Mouse (Mus musculus): Measurements from ENCODE around the gene 4930558K02Rik. TPM values are rescaled to one million over a fixed set of nuclear protein-coding genes. Genes with fewer than 3 reads are reported as not detected.

4930558K02Rik gene
- total RNA-seq (2021) = not detected
- long read RNA-seq, experiment 1 = 0 reads
- long read RNA-seq, experiment 2 = 0 reads

DNA sequence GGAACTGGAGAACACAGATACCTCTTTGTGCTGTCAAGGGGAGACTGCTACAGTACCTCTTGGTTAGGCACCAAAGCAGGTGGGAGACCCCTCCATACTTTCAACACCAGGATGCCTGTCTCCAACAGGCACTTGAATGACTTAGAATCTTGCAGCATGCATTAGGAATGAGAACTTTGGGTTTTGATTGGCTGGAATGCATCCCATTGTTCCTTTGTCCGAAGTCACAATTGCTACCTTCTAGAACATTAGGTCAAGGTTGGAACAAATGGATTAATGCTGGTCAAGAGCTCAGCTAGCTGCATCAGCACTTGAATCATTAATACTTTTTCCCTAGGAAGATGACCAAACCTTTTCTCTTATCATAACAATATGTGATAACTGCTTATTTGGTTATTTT, at the start of gene 4930558K02Rik:
4930558K02Rik (minus strand) TSS at position 101 of the 400 bp plus-strand sequence.
- intact Hi-C loops (cut with DNase I) = loop anchor here (5.0 kb wide), 1 partner anchor 232 kb away; no protein-coding TSS in a partner anchor

DNA sequence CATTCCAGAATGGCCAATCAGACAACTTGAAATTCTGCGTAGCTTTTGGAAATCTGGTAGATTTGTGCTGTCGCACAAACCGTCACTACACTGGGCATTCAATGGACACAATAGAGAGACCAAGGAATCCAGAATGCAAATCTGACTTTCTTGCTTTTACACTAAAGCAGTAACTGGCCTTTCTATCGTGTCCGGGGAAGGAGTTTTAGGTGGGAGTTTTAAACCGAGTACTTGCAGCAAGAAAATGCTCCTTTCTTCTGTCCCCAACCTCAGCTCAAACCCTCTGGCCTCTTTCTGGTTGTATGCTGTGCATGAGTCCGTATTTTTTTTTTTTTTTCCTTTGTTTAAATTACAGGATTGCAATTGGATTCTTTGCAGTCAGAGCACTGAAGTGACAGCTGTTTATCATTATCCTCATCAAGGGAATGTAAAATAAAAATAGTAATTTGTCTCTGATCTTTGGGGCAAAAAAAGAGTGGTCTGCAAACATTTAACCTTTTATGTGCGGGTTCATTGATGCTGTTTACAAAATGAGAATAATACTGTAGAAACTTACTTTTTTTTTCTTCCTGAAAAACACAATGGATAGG, 44.3 kb upstream of the 4930558K02Rik start:
- intact Hi-C loops (cut with DNase I) = no loop called here
- no peak for DNase-seq (ENCODE audit: low spot score in 2 of 2)

More for the DNA sequence above, at the start of gene 4930558K02Rik:
- DNase-seq (ENCODE audit: low spot score in 2 of 2) = no peak

DNA sequence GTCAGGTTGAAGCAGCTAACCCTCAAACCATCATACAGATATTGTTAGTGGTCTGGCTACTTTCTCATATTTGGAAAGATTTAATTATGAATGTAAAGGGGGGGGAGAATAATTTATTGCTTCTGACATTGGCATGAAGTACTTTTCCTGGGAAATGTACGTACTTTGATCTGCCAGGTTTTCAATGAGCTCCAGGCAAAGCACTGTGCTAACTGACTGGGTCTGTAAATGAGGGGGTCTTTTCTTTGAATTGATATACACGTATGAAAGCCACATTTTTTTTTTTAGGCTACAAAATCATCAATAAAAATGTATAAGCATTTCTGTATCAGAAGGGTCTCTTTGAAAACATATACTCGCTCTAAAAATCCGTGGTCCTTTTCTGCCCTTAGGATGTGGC, 41.3 kb upstream of the 4930558K02Rik start:
- intact Hi-C loops (cut with DNase I) = no loop called here
- no peak for DNase-seq (ENCODE audit: low spot score in 2 of 2)

DNA sequence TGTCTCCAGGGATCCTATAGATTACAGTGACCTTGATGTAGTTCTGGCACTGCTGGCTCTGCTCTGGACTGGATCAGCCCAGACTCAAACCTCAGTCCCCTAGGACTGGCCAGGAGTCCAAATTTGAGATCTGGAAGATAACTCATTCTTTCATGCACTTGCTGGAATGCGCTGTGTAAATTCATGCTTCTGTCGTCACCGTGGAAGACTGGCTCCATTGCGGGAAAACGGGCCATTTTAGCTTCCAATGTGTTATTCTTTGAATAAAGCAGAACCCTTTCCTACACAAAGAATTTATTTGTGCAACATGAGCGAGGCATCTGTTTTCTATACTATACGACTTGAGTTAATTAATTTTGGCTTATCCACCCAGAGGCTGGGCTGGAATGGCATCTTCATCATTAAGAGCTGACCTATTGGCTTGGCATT, 40.9 kb upstream of the 4930558K02Rik start:
- intact Hi-C loops (cut with DNase I) = no loop called here
- DNase-seq (ENCODE audit: low spot score in 2 of 2) = no peak

DNA sequence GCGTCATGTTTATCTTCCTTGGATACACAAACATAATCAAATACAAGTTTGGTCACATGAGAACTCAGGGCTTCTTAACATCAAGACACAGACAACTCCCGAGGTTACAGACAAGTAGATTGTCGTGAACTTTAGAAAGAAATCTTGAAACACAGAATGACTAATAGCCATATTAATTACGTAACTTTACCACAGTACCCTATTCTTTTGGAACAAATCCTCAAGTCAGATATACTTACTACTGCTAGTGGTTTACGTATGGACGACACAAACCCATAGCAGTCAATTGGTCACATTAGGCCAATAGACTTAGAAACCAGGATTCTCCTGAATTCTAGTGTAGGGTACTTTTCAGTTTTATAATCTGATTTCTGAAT, 39.2 kb upstream of the 4930558K02Rik start:
- no peak for DNase-seq (ENCODE audit: low spot score in 2 of 2)
- intact Hi-C loops (cut with DNase I) = no loop called here

DNA sequence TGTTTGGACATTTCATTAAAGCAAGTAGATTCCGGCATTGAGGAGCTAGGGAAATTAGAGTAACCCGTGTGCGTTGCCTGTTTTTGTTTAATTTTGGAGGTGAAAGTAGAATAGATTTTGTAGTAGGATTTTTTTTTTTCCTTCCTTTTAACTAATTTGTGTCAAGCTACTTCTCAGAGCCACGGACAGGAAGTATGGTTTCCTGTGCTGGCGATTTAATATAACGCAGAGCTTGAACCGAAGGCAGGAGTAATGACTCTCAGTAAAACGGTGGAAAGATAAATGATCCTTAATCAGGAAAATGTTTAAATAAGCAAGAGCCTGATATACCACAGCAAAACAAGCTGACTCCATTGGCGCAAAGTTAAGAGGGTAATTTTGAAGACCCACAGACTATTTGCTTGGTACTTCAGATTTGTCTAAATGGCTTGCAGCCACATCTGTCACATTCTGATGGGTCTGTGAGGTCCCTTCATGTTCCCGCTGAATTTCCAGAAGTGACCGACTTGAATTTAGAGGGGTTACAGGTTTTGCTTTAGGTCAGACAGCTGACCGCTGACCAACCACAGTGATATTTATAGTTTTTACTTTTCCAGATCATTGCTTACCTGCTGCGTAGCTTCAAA, 38.7 kb upstream of the 4930558K02Rik start:
- DNase-seq (ENCODE audit: low spot score in 2 of 2) = no peak
- intact Hi-C loops (cut with DNase I) = no loop called here

DNA sequence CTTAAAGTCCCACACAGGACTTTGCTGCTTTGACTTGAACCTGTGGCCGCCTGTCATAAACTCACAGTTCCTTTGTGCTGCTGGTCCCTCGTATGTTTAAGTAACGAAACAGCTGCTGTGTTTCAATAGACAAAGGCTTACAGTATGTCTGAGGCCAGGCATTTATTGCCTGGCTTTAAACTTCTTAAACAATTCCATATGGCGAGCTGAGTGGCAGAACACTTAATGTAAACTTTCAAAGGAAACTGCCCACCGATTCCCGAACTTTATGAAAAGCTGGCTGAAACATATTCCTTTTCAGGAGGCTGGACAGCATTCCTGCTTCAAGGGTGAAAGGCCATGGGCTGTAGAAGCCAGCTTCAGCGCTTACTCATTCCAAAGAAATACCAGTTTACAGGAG, 37.5 kb upstream of the 4930558K02Rik start:
- no peak for DNase-seq (ENCODE audit: low spot score in 2 of 2)
- intact Hi-C loops (cut with DNase I) = no loop called here

DNA sequence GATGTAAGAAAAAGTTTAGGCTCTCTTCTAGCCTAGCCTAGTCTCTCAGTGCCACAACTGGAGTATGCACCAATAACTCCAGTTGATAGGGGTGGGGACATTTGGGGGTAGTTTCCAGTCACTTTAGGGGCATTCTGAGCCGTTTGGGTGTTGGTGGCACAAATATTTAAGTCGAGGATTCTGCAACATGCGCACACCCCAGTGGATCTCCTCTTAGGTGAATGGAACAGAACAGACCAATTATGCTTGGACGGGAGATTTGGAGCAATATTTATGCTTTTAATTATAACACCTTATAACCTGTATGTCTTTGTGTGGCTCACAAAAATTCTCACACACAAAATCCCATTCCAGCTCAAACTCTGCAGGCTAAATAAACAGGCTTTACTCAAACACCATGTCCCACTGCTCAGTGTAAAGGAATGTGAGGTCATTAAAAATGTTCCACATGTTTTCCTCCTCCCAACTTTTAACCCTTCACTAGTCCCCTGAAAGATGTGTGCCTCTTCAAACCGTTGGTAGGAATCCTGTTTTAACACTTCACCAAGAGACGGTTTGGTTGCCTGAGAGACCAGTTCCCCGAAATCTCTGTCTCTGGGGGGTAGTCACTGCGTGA, 35.9 kb upstream of the 4930558K02Rik start:
- no peak for DNase-seq (ENCODE audit: low spot score in 2 of 2)
- intact Hi-C loops (cut with DNase I) = no loop called here

DNA sequence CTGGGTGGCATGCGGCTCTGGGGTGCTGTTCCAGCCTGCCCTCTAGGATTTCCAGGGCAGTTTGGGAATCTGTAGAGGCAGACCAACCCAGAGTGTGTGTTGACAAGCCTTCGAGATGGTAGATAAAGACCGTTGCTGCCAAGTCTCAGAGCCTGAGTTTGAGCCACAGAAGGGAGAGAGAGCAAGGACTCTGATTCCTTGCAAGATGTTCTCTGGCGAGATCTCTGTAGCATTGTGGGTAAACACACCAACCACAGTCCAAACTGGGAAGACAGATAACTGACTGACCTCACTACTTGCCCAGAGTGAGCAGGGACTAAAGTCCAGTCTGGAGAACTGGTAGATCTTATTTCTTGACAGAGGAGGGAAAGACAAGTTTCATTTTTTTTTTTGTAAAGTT, 34.1 kb upstream of the 4930558K02Rik start:
- DNase-seq (ENCODE audit: low spot score in 2 of 2) = no peak
- intact Hi-C loops (cut with DNase I) = no loop called here

DNA sequence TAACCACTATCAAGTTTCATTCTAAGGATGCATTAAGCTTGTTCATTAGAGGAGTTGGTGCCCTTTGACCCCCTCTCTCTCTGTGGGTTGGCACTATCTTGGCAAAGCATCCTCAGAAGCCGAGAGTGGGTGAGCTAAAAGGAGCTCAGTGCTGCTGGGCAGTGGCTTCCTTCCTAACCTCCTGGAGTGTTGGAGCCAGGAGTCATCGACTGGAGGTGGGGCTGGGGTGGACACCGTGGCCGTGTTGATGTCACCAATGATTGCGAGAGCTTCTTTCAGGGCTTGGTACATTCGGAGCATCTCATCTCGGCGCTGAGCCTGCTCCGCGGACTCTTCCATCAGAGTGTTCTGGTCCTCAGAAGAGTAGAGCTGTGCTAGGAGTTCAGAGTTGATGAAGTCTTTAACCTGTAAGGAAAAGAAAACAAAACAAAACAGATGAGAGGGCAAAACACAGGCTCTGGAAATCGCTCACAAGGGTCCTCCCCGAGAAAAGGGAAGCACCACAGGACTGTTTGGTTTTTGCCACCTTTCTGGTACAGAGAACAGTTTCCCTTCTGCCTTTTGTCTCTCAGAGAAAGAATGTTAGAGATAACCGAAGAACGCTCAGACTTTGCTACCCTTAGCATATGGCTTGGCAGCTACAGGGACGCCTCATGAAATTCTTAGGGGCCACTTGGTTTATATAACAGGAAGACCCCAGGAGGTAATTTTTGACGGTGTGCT, 32.2 kb upstream of the 4930558K02Rik start:
- no peak for DNase-seq (ENCODE audit: low spot score in 2 of 2)
- intact Hi-C loops (cut with DNase I) = no loop called here

DNA sequence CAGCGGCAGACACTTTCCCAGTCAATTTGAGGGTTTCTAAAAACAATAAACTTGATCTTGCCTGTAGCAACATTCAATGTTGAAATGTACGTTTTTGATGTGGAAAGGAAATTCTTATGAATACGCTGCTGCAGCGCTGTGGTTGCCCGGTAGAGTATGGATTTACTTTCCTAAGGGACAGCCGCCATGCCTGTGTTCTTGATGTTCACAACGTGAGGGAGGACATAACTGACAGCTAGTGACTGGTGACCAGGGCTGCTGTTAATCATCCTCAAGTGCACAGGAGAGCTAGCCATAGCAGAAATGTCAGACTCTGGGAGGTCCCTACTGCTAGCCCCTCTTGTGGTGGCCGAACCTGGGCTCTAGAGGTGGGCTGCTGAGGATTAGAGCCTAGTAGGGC, 29.6 kb upstream of the 4930558K02Rik start:
- intact Hi-C loops (cut with DNase I) = no loop called here

DNA sequence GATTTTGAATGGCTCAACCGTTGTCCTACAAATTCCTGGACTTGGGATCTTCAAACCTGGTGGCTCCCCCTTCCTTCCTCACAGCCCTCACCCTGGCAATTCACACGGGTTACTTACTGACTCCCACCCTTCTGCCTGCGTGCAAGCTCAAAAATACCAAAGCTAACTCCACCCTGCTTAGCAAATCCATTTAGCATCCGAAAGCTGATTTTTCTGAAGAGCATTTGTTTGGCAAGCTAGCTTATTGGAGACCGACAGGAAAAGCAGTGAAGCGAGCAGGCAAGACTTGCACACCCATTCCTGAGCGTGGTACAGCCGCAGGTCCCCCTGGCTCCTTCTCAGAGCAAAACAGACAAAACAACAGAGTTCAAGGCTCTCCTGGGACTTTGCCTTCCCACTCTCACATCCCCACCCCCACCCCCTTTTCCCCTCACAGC, 29.2 kb upstream of the 4930558K02Rik start:
- intact Hi-C loops (cut with DNase I) = no loop called here
- DNase-seq (ENCODE audit: low spot score in 2 of 2) = peak in 1 of 2 experiments; percentile 8

More for the DNA sequence above, 29.6 kb upstream of the 4930558K02Rik start:
- no peak for DNase-seq (ENCODE audit: low spot score in 2 of 2)

DNA sequence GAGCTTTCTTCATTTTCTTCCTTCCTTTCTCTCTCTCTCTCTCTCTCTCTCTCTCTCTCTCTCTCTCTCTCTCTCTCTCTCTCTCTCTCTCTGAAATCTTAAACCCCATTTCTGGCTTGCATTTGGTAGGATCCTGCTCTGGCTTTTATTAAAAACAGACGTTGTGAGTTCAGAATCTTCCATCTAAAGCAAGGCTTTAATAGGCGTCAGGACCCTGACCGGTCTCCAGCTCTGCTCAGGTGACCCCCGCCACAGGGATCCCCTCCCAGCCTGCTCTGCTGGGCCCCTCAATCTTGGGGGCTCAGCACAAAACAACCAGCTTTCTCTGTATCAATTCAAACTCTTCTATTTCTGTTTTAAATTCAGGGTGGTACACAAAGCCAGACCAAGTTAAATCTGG, 28.8 kb upstream of the 4930558K02Rik start:
- no peak for DNase-seq (ENCODE audit: low spot score in 2 of 2)
- intact Hi-C loops (cut with DNase I) = no loop called here

DNA sequence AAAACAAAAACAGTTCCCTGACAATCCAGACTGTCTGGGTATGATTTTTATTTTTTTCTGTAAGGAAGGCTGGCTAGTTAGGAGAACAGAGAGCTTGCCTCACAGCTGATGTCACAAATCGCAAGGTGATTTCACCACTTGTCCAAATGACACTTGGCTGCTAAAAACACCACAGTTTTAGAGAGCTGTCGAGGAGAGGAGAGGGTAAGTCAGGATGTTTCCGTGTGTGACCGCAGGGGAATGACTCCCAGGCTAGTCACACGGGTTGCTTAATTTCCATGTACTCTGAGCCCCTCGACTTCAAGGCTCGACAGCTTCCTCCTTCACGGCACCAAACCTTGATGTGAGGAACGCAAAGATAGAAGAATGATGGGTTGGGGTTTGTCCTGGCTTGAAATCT, 26.7 kb upstream of the 4930558K02Rik start:
- intact Hi-C loops (cut with DNase I) = no loop called here
- DNase-seq (ENCODE audit: low spot score in 2 of 2) = no peak

DNA sequence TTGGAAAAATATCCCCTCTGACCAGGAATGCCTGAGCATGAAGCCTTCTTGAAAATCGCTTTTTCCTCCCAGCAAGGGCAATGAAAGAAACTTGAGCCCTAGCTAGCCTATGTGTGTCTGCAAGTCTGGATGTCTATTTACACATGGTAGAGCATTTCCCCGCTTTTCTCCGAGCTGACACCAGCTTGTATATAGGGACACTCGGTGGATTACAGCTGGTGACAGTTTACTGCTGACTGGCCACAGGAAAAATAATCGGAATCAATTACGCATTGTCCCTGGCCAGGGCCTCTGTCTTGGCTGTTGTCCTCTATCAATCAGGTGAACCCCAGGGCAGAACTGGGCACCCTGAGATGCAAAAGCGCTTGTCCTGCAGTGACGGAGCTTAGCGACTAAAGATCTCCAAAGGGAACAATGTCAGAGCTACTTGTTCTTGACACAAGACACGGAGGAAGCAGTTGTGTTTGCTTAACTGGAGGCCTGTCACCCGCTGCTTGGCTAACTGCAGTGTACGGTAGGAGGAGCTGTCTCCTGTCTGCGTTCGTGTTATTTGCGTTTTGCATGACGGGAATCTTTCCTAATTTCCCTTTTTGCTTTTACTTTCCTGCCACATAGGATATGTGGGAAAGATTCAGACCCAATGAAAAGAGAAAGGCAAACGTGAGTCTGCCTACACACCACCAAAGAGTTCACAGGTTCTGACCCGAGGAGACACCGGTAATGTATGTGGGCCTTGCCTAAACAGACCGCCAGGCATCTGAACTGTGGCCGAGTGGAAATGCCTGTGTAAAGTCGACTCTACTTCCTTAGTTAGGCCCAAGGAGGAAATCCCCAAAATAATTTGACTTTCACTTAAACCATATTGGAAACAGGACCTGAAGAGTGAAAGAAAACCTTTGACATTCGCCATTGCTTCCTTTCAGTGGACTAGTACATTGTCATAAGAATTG, 25.7 kb upstream of the 4930558K02Rik start:
- peak in 1 of 2 experiments; percentile 23 for DNase-seq (ENCODE audit: low spot score in 2 of 2)
- intact Hi-C loops (cut with DNase I) = no loop called here

DNA sequence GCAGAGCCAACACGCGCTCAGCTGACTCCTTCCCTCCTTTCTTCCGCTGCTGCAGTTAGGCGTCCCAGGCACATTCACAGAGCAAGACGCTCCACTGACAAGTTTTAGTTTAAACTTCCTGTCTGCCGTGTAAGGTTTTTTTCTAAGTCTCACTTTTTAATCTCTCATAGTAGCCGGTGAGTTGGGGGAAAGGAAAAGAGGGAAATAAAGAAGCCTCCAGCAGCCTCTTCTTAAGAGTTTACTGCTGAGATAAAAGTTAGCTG, 25.0 kb upstream of the 4930558K02Rik start:
- no peak for DNase-seq (ENCODE audit: low spot score in 2 of 2)
- intact Hi-C loops (cut with DNase I) = no loop called here

DNA sequence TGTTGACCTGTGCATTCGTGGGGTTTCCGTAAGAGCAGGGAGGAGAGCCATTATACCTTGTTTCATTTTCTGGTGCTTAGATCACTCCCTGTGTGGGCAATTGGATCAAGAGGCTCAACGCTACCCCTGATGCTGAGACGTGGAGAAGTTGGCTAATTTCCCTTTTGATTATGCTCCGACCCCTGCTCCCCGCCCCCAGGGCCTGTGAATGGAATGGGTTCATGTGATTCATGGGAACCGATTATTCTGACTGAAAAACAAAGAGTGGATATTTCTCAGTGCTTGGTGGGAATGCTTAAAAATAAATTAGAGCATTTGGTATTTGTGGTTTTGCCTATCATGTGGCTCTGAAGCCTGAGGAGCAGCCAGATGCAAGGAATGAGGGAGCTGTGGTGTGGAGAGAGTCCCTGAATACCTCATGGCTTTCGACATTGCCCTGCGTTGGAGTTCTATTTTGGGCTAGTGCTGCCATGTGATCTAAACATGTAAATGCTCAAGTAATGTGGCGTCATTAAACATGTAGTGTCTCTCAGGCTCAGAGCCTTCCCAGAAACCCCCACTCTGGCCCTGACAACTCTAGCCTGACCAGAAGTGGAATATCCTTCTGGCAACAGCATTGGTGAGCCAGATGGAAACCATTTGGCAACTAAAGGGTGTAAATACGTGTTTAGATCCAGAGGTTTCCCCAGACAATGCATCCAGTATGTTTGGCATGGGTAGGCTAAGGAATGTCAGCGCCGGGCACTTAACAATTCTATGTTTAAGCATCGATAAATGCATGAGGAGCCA, 24.5 kb upstream of the 4930558K02Rik start:
- DNase-seq (ENCODE audit: low spot score in 2 of 2) = no peak
- intact Hi-C loops (cut with DNase I) = no loop called here

DNA sequence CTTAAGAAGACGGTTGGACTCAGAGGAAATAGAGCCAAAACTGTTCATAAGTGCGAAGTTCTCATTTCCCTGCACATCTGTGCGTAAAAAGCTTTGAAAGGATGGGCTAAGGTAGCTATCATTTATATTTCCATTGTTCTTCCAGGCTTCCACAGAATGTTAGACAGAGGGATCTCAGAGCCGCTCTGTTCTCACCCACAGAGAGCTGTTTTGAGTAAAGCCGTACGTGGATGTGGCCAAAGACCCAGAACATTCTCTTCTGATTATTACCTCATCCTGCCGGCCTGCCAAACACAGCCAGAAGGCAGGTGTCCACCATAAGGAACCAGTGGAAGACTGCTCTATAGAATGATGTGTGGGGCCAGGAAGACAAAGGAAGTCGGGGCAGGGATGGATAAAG, 21.9 kb upstream of the 4930558K02Rik start:
- intact Hi-C loops (cut with DNase I) = no loop called here
- no peak for DNase-seq (ENCODE audit: low spot score in 2 of 2)
